Mouse (Mus musculus): ENCODE measurements around the gene Atf3. TPM values are rescaled to one million over a fixed set of nuclear protein-coding genes. Genes with fewer than 3 reads are reported as not detected.
A peak's percentile ranks its signal among the peaks of the same experiment; 100 is the strongest.

Gene Atf3
- polyA plus RNA-seq, 1 experiment = 4.4 TPM

DNA sequence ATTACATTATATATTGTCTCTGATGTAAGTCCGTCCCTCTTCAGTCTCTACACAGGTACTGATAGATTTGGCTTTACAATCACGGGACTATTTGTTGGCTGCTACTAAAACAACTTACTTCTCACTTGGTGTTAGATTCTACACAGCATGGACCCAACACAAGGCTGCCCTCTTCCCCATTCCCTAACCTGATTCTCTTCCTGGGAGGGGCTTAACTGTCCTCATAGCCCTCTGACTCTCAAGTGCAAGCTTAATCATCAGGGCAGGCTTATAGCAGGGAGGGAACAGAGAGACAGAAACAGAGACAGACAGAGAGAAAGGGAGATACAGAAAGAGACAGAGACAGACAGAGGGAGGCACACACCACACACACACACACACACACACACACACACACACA lies 86.1 kb downstream of the Atf3 start:
- Histone ChIP-seq H3K4me3 (ENCODE audit: low read depth, low read length) (no peak overlapping the region), H3K27ac (ENCODE audit: insufficient read depth, low read length) (no peak overlapping the region), H3K4me1 (ENCODE audit: control insufficient read depth, insufficient read depth, low read length) (no peaks in the 10 kb centered on the region), H3K9ac (ENCODE audit: low read depth, poor library complexity, severe bottlenecking) (no peak overlapping the region), H3K27me3 (ENCODE audit: control insufficient read depth, insufficient read depth, low read length, poor library complexity, severe bottlenecking) (no peaks in the 10 kb centered on the region), H3K36me3 (ENCODE audit: control insufficient read depth, insufficient read depth, low read length, poor library complexity, severe bottlenecking) (no peaks in the 10 kb centered on the region), H3K9me3 (replicated peaks; ENCODE audit: control insufficient read depth, insufficient read depth, low read length, poor library complexity, severe bottlenecking) (no peaks in the 10 kb centered on the region; the same call in 1 of the 2 replicates)
- TF ChIP-seq POLR2A (IDR thresholded peaks at IDR 0.05; ENCODE audit: insufficient read depth, low read length) = no peak
- no peak for TF ChIP-seq EP300 (IDR thresholded peaks at IDR 0.05; ENCODE audit: insufficient read depth, low read depth, low read length)
- TF ChIP-seq CTCF (IDR thresholded peaks at IDR 0.05; ENCODE audit: low read depth, low read length) = no peak

DNA sequence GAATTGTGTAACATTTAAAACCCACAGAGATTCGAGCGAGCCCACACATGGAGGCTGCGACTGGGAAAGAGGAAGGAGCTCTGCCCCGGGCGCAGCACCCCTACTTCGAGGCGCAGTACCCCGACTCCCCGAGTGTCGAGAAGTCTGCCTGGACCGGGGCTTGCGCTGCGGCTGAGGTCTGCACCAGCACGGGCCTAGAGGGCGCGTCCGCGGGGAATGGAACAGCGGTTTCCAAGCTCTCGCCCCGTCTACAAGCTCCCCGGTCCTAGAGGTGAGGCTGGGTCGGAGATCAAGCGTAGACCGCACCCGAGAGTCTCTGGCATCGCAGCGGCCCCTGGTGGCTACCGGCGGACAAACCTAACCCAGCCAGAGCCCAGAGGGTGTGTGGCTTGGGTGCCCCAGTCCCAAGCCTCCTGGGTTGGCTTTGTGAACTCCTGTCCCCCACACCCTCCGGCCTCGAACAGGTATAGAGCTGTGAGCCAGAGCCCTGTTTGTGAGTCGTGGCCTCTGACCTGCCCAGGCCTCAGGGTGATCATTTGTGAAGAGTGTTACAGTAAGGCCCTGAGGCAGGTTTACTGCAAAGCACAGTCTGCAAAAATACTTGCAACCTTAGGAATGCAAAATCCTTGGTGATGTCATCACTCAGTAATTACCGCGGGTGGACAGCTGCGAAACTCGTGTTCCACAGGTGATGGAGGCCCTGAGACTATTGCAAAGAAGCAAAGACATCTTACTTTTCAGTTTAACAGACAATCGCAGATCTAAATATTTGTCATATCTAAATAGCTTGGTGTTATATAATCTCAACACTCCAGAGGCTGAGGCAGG lies 91.8 kb downstream of the Atf3 start:
- Histone ChIP-seq H3K36me3 (ENCODE audit: control insufficient read depth, insufficient read depth, low read length, poor library complexity, severe bottlenecking) (no peaks in the 10 kb centered on the region), H3K27me3 (ENCODE audit: control insufficient read depth, insufficient read depth, low read length, poor library complexity, severe bottlenecking) (no peaks in the 10 kb centered on the region), H3K27ac (ENCODE audit: insufficient read depth, low read length) (no peak overlapping the region), H3K4me1 (ENCODE audit: control insufficient read depth, insufficient read depth, low read length) (no peaks in the 10 kb centered on the region), H3K9ac (ENCODE audit: low read depth, poor library complexity, severe bottlenecking) (no peak overlapping the region), H3K4me3 (ENCODE audit: low read depth, low read length) (peak overlapping the region; percentile 55), H3K9me3 (replicated peaks; ENCODE audit: control insufficient read depth, insufficient read depth, low read length, poor library complexity, severe bottlenecking) (no peaks in the 10 kb centered on the region; the same call in 1 of the 2 replicates)
- no peak for TF ChIP-seq EP300 (IDR thresholded peaks at IDR 0.05; ENCODE audit: insufficient read depth, low read depth, low read length)
- no peak for TF ChIP-seq POLR2A (IDR thresholded peaks at IDR 0.05; ENCODE audit: insufficient read depth, low read length)
- peak; percentile 79 for TF ChIP-seq CTCF (IDR thresholded peaks at IDR 0.05; ENCODE audit: low read depth, low read length)

GRCm38 (mm10) chr1:191124288-191124687 lies 93.6 kb downstream of the Atf3 start:
- Histone ChIP-seq H3K9me3 (replicated peaks; ENCODE audit: control insufficient read depth, insufficient read depth, low read length, poor library complexity, severe bottlenecking) (no peaks in the 10 kb centered on the region), H3K9ac (ENCODE audit: low read depth, poor library complexity, severe bottlenecking) (no peak overlapping the region), H3K27ac (ENCODE audit: insufficient read depth, low read length) (no peak overlapping the region), H3K27me3 (ENCODE audit: control insufficient read depth, insufficient read depth, low read length, poor library complexity, severe bottlenecking) (0 out of 2 replicates have a peak, but pooled peaks cover 2% of the 10 kb centered on the region), H3K36me3 (ENCODE audit: control insufficient read depth, insufficient read depth, low read length, poor library complexity, severe bottlenecking) (no peaks in the 10 kb centered on the region), H3K4me1 (ENCODE audit: control insufficient read depth, insufficient read depth, low read length) (no peaks in the 10 kb centered on the region), H3K4me3 (ENCODE audit: low read depth, low read length) (no peak overlapping the region)
- no peak for TF ChIP-seq POLR2A (IDR thresholded peaks at IDR 0.05; ENCODE audit: insufficient read depth, low read length)
- TF ChIP-seq CTCF (IDR thresholded peaks at IDR 0.05; ENCODE audit: low read depth, low read length) = no peak
- no peak for TF ChIP-seq EP300 (IDR thresholded peaks at IDR 0.05; ENCODE audit: insufficient read depth, low read depth, low read length)

DNA sequence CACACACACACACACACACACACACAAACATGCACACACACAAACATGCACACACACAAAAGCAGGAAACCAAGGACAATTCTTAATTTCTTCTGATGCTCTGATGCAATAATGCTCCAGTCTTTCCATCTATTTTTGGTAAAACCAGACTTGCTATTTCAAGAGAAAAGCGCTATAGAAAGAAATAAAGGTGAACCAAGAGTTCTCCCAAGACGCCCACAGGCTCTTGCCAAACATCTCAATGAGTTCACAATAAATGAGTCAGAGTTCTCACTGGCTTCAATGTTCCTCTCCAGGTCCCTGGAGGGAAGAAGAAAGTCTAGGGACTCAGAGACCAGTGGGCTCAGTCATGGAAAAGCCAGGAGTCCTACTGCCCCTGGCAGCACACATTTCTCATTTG lies 94.1 kb downstream of the Atf3 start:
- Histone ChIP-seq H3K4me3 (ENCODE audit: low read depth, low read length) (no peak overlapping the region), H3K9ac (ENCODE audit: low read depth, poor library complexity, severe bottlenecking) (no peak overlapping the region), H3K27me3 (ENCODE audit: control insufficient read depth, insufficient read depth, low read length, poor library complexity, severe bottlenecking) (0 out of 2 replicates have a peak, but pooled peaks cover 2% of the 10 kb centered on the region), H3K36me3 (ENCODE audit: control insufficient read depth, insufficient read depth, low read length, poor library complexity, severe bottlenecking) (no peaks in the 10 kb centered on the region), H3K4me1 (ENCODE audit: control insufficient read depth, insufficient read depth, low read length) (no peaks in the 10 kb centered on the region), H3K9me3 (replicated peaks; ENCODE audit: control insufficient read depth, insufficient read depth, low read length, poor library complexity, severe bottlenecking) (no peaks in the 10 kb centered on the region), H3K27ac (ENCODE audit: insufficient read depth, low read length) (no peak overlapping the region)
- TF ChIP-seq EP300 (IDR thresholded peaks at IDR 0.05; ENCODE audit: insufficient read depth, low read depth, low read length) = no peak
- TF ChIP-seq CTCF (IDR thresholded peaks at IDR 0.05; ENCODE audit: low read depth, low read length) = no peak
- no peak for TF ChIP-seq POLR2A (IDR thresholded peaks at IDR 0.05; ENCODE audit: insufficient read depth, low read length)

GRCm38 (mm10) chr1:191122744-191123143 lies 95.1 kb downstream of the Atf3 start:
- no peaks in the 10 kb centered on the region for H3K4me1 ChIP-seq (ENCODE audit: control insufficient read depth, insufficient read depth, low read length)
- H3K27me3 ChIP-seq (ENCODE audit: control insufficient read depth, insufficient read depth, low read length, poor library complexity, severe bottlenecking) = 0 out of 2 replicates have a peak, but pooled peaks cover 2% of the 10 kb centered on the region
- H3K27ac ChIP-seq (ENCODE audit: insufficient read depth, low read length) = no peak overlapping the region
- H3K9me3 ChIP-seq (replicated peaks; ENCODE audit: control insufficient read depth, insufficient read depth, low read length, poor library complexity, severe bottlenecking) = no peaks in the 10 kb centered on the region
- TF ChIP-seq EP300 (IDR thresholded peaks at IDR 0.05; ENCODE audit: insufficient read depth, low read depth, low read length) (no peak), CTCF (IDR thresholded peaks at IDR 0.05; ENCODE audit: low read depth, low read length) (no peak), POLR2A (IDR thresholded peaks at IDR 0.05; ENCODE audit: insufficient read depth, low read length) (no peak)
- H3K36me3 ChIP-seq (ENCODE audit: control insufficient read depth, insufficient read depth, low read length, poor library complexity, severe bottlenecking) = no peaks in the 10 kb centered on the region
- no peak overlapping the region for H3K4me3 ChIP-seq (ENCODE audit: low read depth, low read length)
- H3K9ac ChIP-seq (ENCODE audit: low read depth, poor library complexity, severe bottlenecking) = no peak overlapping the region

Other genes with a start within 250 kb of the Atf3 start
- gene Vash2, start 238.7 kb downstream of the Atf3 start, polyA plus RNA-seq (2011; ENCODE audit: insufficient read depth, insufficient read length, low read depth, missing spikeins) = 4.2 and 4.7 TPM in 2 replicates
- gene Flvcr1, start 191.9 kb downstream of the Atf3 start, polyA plus RNA-seq (2011; ENCODE audit: insufficient read depth, insufficient read length, low read depth, missing spikeins) = 8.3 and 10.0 TPM in 2 replicates
- gene Spata45, start 181.4 kb downstream of the Atf3 start, polyA plus RNA-seq (2011; ENCODE audit: insufficient read depth, insufficient read length, low read depth, missing spikeins) = not detected in 2 replicates
- gene Tatdn3, start 155.1 kb downstream of the Atf3 start, polyA plus RNA-seq (2011; ENCODE audit: insufficient read depth, insufficient read length, low read depth, missing spikeins) = 9.5 and 12.0 TPM in 2 replicates
- gene Nsl1, start 155.0 kb downstream of the Atf3 start, polyA plus RNA-seq (2011; ENCODE audit: insufficient read depth, insufficient read length, low read depth, missing spikeins) = 24.9 and 35.6 TPM in 2 replicates
- 2.0 and 2.7 TPM in 2 replicates for gene Batf3, start 120.2 kb downstream of the Atf3 start, polyA plus RNA-seq (2011; ENCODE audit: insufficient read depth, insufficient read length, low read depth, missing spikeins)
- not detected in 2 replicates for gene Fam71a, start 53.2 kb downstream of the Atf3 start, polyA plus RNA-seq (2011; ENCODE audit: insufficient read depth, insufficient read length, low read depth, missing spikeins)
- 19.9 and 20.2 TPM in 2 replicates for gene Nenf, start 100.2 kb upstream of the Atf3 start, polyA plus RNA-seq (2011; ENCODE audit: insufficient read depth, insufficient read length, low read depth, missing spikeins)
- gene Tmem206, start 107.9 kb upstream of the Atf3 start, polyA plus RNA-seq (2011; ENCODE audit: insufficient read depth, insufficient read length, low read depth, missing spikeins) = 7.9 and 10.1 TPM in 2 replicates
- 116 and 127 TPM in 2 replicates for gene Ppp2r5a, start 185.2 kb upstream of the Atf3 start, polyA plus RNA-seq (2011; ENCODE audit: insufficient read depth, insufficient read length, low read depth, missing spikeins)